Mouse (Mus musculus): Measurements from ENCODE around the gene Tmem39b. TPM values are rescaled to one million over a fixed set of nuclear protein-coding genes. Genes with fewer than 3 reads are reported as not detected.
"Not testable (repeated sequence)": the region's sequence is repeated elsewhere in the genome, so short reads cannot be mapped to it uniquely, and the experiment has no call there.

Gene Tmem39b
- total RNA-seq (2021): 10 to 100 TPM; 11.7 to 13.0 TPM
- long read RNA-seq, experiment 1, partial matches to known transcripts: 0 of 3 reads
- long read RNA-seq, experiment 1, other reads (novel, unspliced or antisense): 1 of 3 reads
- long read RNA-seq, experiment 2, partial matches to known transcripts: 1 of 4 reads
- long read RNA-seq, experiment 2, other reads (novel, unspliced or antisense): 1 of 4 reads

GRCm38 (mm10) chr4:129696158-129696985, at the start of gene Tmem39b:
TSS of gene Tmem39b (minus strand) at chr4:129696838.
- peak; percentile 85 to 87 for DNase-seq (ENCODE audit: low spot score in 2 of 2)

GRCm38 (mm10) chr4:129746106-129746505, 49.5 kb upstream of the Tmem39b start:
- DNase-seq (ENCODE audit: low spot score in 2 of 2): no peak

- no peak for DNase-seq (ENCODE audit: low spot score in 2 of 2)
Observed at GRCm38 (mm10) chr4:129743494-129743893, 46.9 kb upstream of the Tmem39b start.

GRCm38 (mm10) chr4:129743010-129743390, 46.4 kb upstream of the Tmem39b start:
- DNase-seq (ENCODE audit: low spot score in 2 of 2): no peak

- peak; percentile 93 to 97 for DNase-seq (ENCODE audit: low spot score in 2 of 2)
Observed at GRCm38 (mm10) chr4:129742232-129743009, 45.8 kb upstream of the Tmem39b start, which contains the start of gene Khdrbs1. TSS of gene Khdrbs1 (minus strand) at chr4:129742303.

- DNase-seq (ENCODE audit: low spot score in 2 of 2): no peak
Observed at GRCm38 (mm10) chr4:129741974-129742231, 45.3 kb upstream of the Tmem39b start.

GRCm38 (mm10) chr4:129741251-129741973, 44.8 kb upstream of the Tmem39b start:
- peak; percentile 38 to 42 for DNase-seq (ENCODE audit: low spot score in 2 of 2)

GRCm38 (mm10) chr4:129739111-129739645, 42.5 kb upstream of the Tmem39b start:
- DNase-seq (ENCODE audit: low spot score in 2 of 2): no peak

- DNase-seq (ENCODE audit: low spot score in 2 of 2): no peak
Observed at GRCm38 (mm10) chr4:129736173-129736572, 39.5 kb upstream of the Tmem39b start.

- DNase-seq (ENCODE audit: low spot score in 2 of 2): not testable (repeated sequence)
Observed at GRCm38 (mm10) chr4:129735485-129735884, 38.8 kb upstream of the Tmem39b start.

- DNase-seq (ENCODE audit: low spot score in 2 of 2): no peak
Observed at GRCm38 (mm10) chr4:129731423-129731822, 34.8 kb upstream of the Tmem39b start.

- DNase-seq (ENCODE audit: low spot score in 2 of 2): no peak
Observed at GRCm38 (mm10) chr4:129716310-129716709, 19.7 kb upstream of the Tmem39b start.

- no peak for DNase-seq (ENCODE audit: low spot score in 2 of 2)
Observed at GRCm38 (mm10) chr4:129709486-129710129, 13.0 kb upstream of the Tmem39b start.

GRCm38 (mm10) chr4:129706750-129707149, 10.1 kb upstream of the Tmem39b start:
- no peak for DNase-seq (ENCODE audit: low spot score in 2 of 2)

GRCm38 (mm10) chr4:129702454-129702853, 5.8 kb upstream of the Tmem39b start:
- DNase-seq (ENCODE audit: low spot score in 2 of 2): peak in 1 of 2 experiments; percentile 42

GRCm38 (mm10) chr4:129701503-129702377, 5.1 kb upstream of the Tmem39b start:
- DNase-seq (ENCODE audit: low spot score in 2 of 2): peak; percentile 83 to 87

- DNase-seq (ENCODE audit: low spot score in 2 of 2): not testable (repeated sequence)
Observed at GRCm38 (mm10) chr4:129700661-129701060, 4.0 kb upstream of the Tmem39b start.

GRCm38 (mm10) chr4:129700216-129700615, 3.6 kb upstream of the Tmem39b start:
- DNase-seq (ENCODE audit: low spot score in 2 of 2): no peak

- DNase-seq (ENCODE audit: low spot score in 2 of 2): no peak
Observed at GRCm38 (mm10) chr4:129697191-129697590, 553 bp upstream of the Tmem39b start.

- DNase-seq (ENCODE audit: low spot score in 2 of 2): no peak
Observed at GRCm38 (mm10) chr4:129695815-129696157, 852 bp downstream of the Tmem39b start.
